Comparison of ENCODE assay signal across 26 mouse cellular contexts in the genomic region with DNA sequence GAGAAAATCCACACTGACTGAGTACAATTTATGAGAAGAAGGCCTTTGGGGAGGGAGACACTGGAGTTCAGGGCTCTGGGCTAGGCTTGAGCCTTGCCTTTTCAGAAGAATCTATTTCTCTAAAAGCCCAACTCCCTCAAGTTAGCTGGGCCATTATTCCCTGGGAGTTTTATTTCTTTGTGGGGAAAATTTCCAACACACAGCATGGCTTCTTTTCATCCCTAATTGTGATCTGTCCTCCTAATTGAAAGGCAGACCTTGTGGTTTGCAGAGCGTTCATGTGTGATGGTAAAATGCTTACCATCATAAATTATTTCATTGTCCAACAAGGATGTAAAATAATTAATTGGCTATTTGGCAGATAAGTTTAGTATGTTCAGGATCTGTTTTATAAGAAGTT.
"Had no signal": no experiment of that assay in that cellular context is flagged by ENCODE, and none has a peak within 500 bp of the region (broad histone marks: within the 10 kb centered on the region; RNA-seq: fewer than 3 reads in every experiment).

No protein-coding gene starts in this region.

- H3K9me3 ChIP-seq: limb, embryonic 12.5 days; liver, embryonic 12.5 days; liver, embryonic 15.5 days; lung, embryonic 15.5 days; midbrain, embryonic 10.5 days; midbrain, embryonic 13.5 days; neural tube, embryonic 13.5 days had no signal

- DNase-seq: kidney, adult 8-10 months; kidney, postnatal 14 days; layer of hippocampus, postnatal 36 days; liver; lung, adult 18-20 months; lung, postnatal 10 days; lung, postnatal 36 days; right cerebral cortex, adult 18-20 months; right cerebral cortex, postnatal 14 days; right cerebral cortex, postnatal 4 days; thymus, adult 2 months; thymus, postnatal 14 days; thymus, postnatal 4 days had no signal

- H3K9ac ChIP-seq: limb, embryonic 12.5 days; liver, embryonic 12.5 days; liver, embryonic 15.5 days; lung, embryonic 15.5 days; midbrain, embryonic 13.5 days; neural tube, embryonic 13.5 days had no signal

- H3K4me1 ChIP-seq: liver, embryonic 12.5 days; liver, embryonic 15.5 days; lung, embryonic 15.5 days; megakaryocyte, embryonic 14.5 days; midbrain, embryonic 10.5 days; midbrain, embryonic 13.5 days had no signal

- H3K27ac ChIP-seq: layer of hippocampus, adult 2 months; left cerebral cortex, adult 2 months; limb, embryonic 12.5 days; liver, embryonic 12.5 days; liver, embryonic 15.5 days; lung, embryonic 15.5 days; midbrain, embryonic 10.5 days; midbrain, embryonic 13.5 days; neural tube, embryonic 13.5 days; stomach, postnatal 0 days had no signal

- H3K4me2 ChIP-seq: limb, embryonic 12.5 days; liver, embryonic 12.5 days; liver, embryonic 15.5 days; lung, embryonic 15.5 days; midbrain, embryonic 13.5 days; neural tube, embryonic 13.5 days had no signal

- ATAC-seq: liver, embryonic 12.5 days; midbrain, embryonic 13.5 days; midbrain, embryonic 16.5 days had no signal

- H3K27me3 ChIP-seq: limb, embryonic 12.5 days; liver, embryonic 12.5 days; liver, embryonic 15.5 days; lung, embryonic 15.5 days; megakaryocyte, embryonic 14.5 days; midbrain, embryonic 13.5 days; neural tube, embryonic 13.5 days had no signal

- H3K4me3 ChIP-seq: layer of hippocampus, adult 2 months; left cerebral cortex, adult 2 months; limb, embryonic 12.5 days; liver, embryonic 12.5 days; liver, embryonic 15.5 days; lung, embryonic 15.5 days; megakaryocyte, embryonic 14.5 days; midbrain, embryonic 10.5 days; midbrain, embryonic 13.5 days; myocyte; neural tube, embryonic 13.5 days had no signal

- H3K36me3 ChIP-seq: limb, embryonic 12.5 days; liver, embryonic 12.5 days; liver, embryonic 15.5 days; lung, embryonic 15.5 days; midbrain, embryonic 10.5 days; midbrain, embryonic 13.5 days; neural tube, embryonic 13.5 days had no signal
